Mouse (Mus musculus): ENCODE results near the gene Itln1. TPM values are rescaled to one million over a fixed set of nuclear protein-coding genes. Genes with fewer than 3 reads are reported as not detected.

Itln1 gene
- 0.06 TPM in 1 of 2 replicates, not detected in the other for polyA plus RNA-seq (2012; rRNA removed)

DNA sequence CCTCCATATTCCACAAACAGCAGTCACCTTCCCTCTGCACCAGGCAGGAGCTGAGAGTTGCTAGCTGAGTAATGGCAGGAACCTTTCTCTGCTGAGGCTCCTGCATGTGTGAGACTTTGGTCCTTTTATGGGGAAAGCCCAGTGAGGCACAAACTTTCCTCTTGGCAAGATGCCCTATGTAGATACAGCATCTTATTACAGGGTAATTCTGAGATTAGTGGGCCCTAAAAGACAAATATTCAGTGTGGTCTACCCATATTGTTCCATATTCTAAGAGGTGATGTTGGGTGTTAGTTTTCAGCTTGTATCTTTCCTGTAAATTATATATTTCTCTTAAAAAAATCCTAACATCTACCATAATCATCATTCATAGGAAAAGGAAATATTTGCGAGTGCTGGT lies at the start of gene Itln1:
TSS of gene Itln1 (minus strand) at position 101 of the 400 bp plus-strand sequence.

DNA sequence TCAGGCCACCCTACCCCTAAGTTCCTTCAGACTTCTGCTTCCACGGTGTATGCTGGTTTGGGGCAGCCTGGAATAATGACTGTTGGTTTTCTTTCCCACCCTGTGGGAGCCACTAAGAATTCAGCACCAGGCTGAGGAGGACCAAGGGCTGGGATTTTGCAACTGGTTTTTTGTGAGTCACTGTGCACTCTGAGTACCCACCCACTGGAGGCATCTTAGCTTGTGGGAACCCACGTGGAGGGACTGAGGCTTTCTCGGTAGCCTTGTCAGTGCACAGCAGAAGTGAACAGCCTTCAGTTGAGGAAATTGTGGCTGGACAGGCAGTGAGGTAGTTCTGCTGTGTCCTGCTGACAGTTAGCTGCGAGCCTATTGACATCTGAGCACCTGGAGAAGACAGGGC lies 23.8 kb upstream of the Itln1 start, which contains the start of gene Cd244a:
TSS of gene Cd244a (plus strand) at position 296 of the 400 bp plus-strand sequence.

GRCm38 (mm10) chr1:171503250-171503591 lies 31.9 kb downstream of the Itln1 start, which contains the start of gene Alyref2:
Gene Alyref2, plus strand, starts transcription at chr1:171503478.

Other genes with a start within 250 kb of the Itln1 start
- 118 and 126 TPM in 2 replicates for gene Usp21, start 247.3 kb downstream of the Itln1 start, polyA plus RNA-seq (2012; rRNA removed)
- gene Ufc1, start 240.3 kb downstream of the Itln1 start, polyA plus RNA-seq (2012; rRNA removed) = 57.9 and 63.4 TPM in 2 replicates
- 67.0 and 67.4 TPM in 2 replicates for gene Dedd, start 206.1 kb downstream of the Itln1 start, polyA plus RNA-seq (2012; rRNA removed)
- gene Nit1, start 189.6 kb downstream of the Itln1 start, polyA plus RNA-seq (2012; rRNA removed) = 62.0 and 69.0 TPM in 2 replicates
- 121 TPM in 2 replicates for gene Pfdn2, start 189.6 kb downstream of the Itln1 start, polyA plus RNA-seq (2012; rRNA removed)
- gene Klhdc9, start 174.5 kb downstream of the Itln1 start, polyA plus RNA-seq (2012; rRNA removed) = 3.2 and 3.6 TPM in 2 replicates
- 1.1 and 3.1 TPM in 2 replicates for gene Nectin4, start 165.2 kb downstream of the Itln1 start, polyA plus RNA-seq (2012; rRNA removed)
- gene Arhgap30, start 146.3 kb downstream of the Itln1 start, polyA plus RNA-seq (2012; rRNA removed) = 0.92 and 1.1 TPM in 2 replicates
- gene Usf1, start 124.0 kb downstream of the Itln1 start, polyA plus RNA-seq (2012; rRNA removed) = 177 and 182 TPM in 2 replicates
- gene Tstd1, start 116.4 kb downstream of the Itln1 start, polyA plus RNA-seq (2012; rRNA removed) = 4.9 and 5.7 TPM in 2 replicates
- 4.1 and 7.2 TPM in 2 replicates for gene F11r, start 97.8 kb downstream of the Itln1 start, polyA plus RNA-seq (2012; rRNA removed)
- 14.6 and 16.7 TPM in 2 replicates for gene Alyref2, start 31.8 kb downstream of the Itln1 start, polyA plus RNA-seq (2012; rRNA removed)
- gene Cd244a, start 23.9 kb upstream of the Itln1 start, polyA plus RNA-seq (2012; rRNA removed) = 0.04 TPM in 1 of 2 replicates, not detected in the other
- gene Ly9, start 72.1 kb upstream of the Itln1 start, polyA plus RNA-seq (2012; rRNA removed) = 0.26 and 0.33 TPM in 2 replicates
- gene Slamf7, start 117.7 kb upstream of the Itln1 start, polyA plus RNA-seq (2012; rRNA removed) = 0.07 and 0.19 TPM in 2 replicates
- gene Cd48, start 146.7 kb upstream of the Itln1 start, polyA plus RNA-seq (2012; rRNA removed) = 0.90 and 1.3 TPM in 2 replicates
- gene Slamf1, start 231.8 kb upstream of the Itln1 start, polyA plus RNA-seq (2012; rRNA removed) = 0.10 and 0.20 TPM in 2 replicates